ENCODE assay signal across 28 mouse cellular contexts in the genomic region with DNA sequence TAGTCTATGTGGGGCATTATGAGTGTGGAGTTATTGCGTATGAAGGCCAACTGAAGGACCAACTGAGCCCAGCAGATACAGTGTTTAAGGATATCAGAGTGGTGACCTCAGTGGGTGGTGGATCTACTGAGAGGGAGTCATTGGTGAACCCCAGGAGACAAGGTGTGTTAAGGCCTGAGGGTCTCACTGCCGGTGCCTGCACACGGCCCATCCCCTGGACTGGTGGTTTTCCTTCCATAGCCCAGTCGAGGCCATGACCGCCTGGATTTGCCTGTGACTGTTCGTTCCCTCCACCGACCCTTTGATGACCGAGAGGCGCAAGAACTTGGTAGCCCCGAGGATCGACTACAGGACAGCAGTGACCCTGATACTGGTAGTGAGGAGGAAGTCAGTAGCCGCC. TPM values are rescaled to one million over a fixed set of nuclear protein-coding genes. Genes with fewer than 3 reads are reported as not detected.
"Had no signal": no experiment of that assay in that cellular context is flagged by ENCODE, and none has a peak within 500 bp of the region (broad histone marks: within the 10 kb centered on the region; RNA-seq: fewer than 3 reads in every experiment).

No protein-coding gene starts in this region.

- H3K9me3 ChIP-seq: midbrain, embryonic 10.5 days; midbrain, embryonic 12.5 days; midbrain, embryonic 15.5 days; neural tube, embryonic 13.5 days; neural tube, embryonic 15.5 days had no signal

- H3K9ac ChIP-seq: lung, embryonic 14.5 days; midbrain, embryonic 12.5 days; midbrain, embryonic 15.5 days; neural tube, embryonic 13.5 days; neural tube, embryonic 15.5 days had no signal

- H3K4me2 ChIP-seq: lung, embryonic 14.5 days; midbrain, embryonic 12.5 days; midbrain, embryonic 15.5 days; neural tube, embryonic 13.5 days; neural tube, embryonic 15.5 days had no signal

- H3K4me1 ChIP-seq: midbrain, embryonic 10.5 days; midbrain, embryonic 12.5 days; midbrain, embryonic 15.5 days; neural tube, embryonic 13.5 days had no signal

- DNase-seq: lung, adult 18-20 months; lung, embryonic 14.5 days; lung, postnatal 10 days; lung, postnatal 4 days; retina, postnatal 1 day; right cerebral cortex, adult 18-20 months; right cerebral cortex, postnatal 25 days; right cerebral cortex, postnatal 4 days; thymus, adult 18-20 months; thymus, postnatal 14 days; thymus, postnatal 36 days had no signal

- ATAC-seq: midbrain, embryonic 15.5 days had no signal

- H3K27ac ChIP-seq: midbrain, embryonic 10.5 days; midbrain, embryonic 12.5 days; midbrain, embryonic 15.5 days; neural tube, embryonic 13.5 days; neural tube, embryonic 15.5 days had no signal

- H3K27me3 ChIP-seq: midbrain, embryonic 12.5 days; midbrain, embryonic 15.5 days; neural tube, embryonic 13.5 days; neural tube, embryonic 15.5 days had no signal

- H3K4me3 ChIP-seq: midbrain, embryonic 10.5 days; midbrain, embryonic 12.5 days; midbrain, embryonic 15.5 days; neural tube, embryonic 13.5 days; neural tube, embryonic 15.5 days had no signal

RNA-seq across cellular contexts. Expression of gene Rxfp4, which starts 7.0 kb away (rescaled TPM):
- total RNA-seq: megakaryocyte, adult 5-6 weeks; megakaryocyte-erythroid progenitor cell, adult 5-6 weeks; midbrain, postnatal 0 days; monocyte, adult 5-6 weeks had no signal
- polyA plus RNA-seq: liver, embryonic 16.5 days; lung, embryonic 14.5 days; lung, embryonic 16.5 days; midbrain, embryonic 10.5 days; midbrain, embryonic 12.5 days; midbrain, embryonic 15.5 days; midbrain, postnatal 0 days; neural tube, embryonic 11.5 days; neural tube, embryonic 13.5 days; neural tube, embryonic 15.5 days; small intestine, adult 2 months; spleen, adult 2 months; stomach, embryonic 14.5 days; stomach, embryonic 16.5 days; thymus, postnatal 0 days had no signal
